Mouse (Mus musculus): ENCODE measurements around the gene Slc15a5.

Gene Slc15a5

DNA sequence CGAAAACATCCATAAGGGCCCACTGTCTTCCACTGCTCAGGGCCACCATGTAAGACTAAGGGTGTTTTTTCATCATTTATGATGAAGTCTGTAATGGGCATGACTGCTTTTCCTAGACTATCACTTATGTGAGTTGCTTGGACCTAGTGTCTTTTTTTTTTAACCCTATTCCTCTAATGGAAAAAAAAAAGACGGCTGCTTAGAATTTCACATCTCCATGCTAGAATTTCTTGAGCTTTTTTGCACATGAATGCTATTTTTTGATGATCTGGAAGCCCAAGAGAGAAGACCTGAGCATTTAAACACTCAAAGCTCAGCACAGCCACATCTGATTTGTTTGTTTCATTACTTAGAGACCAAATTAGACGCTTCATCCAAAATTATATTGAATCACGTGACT lies at the start of gene Slc15a5:
Gene Slc15a5 (minus strand): TSS at position 101 of the 400 bp plus-strand sequence.
- whole genome bisulfite sequencing, result 88% methylated on average over 4 of the region's 4 CpGs

DNA sequence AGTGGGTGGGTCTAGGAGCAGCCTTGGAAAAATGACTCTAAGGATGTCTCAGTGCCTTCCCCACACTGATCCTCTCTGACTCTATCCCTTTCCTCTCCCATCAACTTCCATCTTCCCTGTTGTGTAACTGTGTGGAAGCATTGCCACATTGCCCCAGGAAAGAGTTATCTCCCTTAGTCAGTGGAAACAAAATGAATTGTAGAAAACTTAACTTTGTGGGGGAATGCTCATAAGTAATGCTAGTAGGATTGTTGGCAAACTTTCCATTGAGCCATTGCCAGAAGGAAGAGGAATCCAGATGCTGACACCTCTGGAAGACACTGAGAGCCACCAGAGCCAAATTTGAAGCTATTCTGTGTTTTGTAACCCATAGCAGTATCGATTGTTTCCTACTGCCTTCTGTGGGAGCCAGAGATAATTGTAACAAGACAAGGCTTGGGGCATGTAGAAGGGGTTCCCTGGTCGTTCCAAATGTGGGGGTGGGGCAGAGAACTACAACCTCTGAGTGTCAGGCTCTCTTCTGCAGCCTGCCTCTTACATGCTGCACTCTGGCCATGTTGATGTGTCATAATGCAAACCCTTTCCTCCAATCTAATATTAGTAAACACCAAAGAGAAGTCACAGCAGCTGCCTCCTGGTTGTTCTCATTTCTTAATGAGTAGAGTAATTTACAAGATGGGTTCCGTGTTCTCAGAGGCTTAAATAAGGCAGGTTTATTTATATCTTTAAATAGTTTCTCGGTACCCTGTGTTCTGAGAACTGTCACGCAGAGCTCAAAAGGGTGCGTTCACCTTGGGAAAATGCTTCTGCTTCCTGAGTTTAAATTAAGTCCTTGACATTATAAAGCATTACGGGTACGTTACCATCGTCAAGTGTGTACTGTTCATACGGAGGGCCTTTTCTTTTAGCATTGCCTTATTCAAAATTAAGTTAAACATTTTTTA lies 48.9 kb upstream of the Slc15a5 start:
- 60% methylated on average over 10 of the region's 10 CpGs for WGBS

DNA sequence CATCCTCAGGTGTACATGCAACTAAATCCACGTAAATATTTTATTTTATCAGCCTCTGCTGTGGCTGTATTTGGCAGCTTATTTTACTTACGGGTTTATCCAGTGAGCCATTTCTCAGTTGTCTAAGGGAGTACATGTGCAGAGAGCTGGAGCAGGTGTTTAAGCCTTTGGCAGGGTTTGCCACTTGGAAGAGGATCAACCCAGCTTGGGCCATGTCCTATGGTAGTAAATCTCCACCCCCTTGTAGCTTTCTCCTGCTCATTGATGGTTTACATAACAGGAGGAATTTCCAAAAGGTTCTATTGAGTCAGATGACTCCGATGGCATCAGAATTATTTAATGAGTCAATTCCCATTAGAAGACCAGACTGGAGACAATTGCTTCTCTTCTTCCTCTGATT lies 37.8 kb upstream of the Slc15a5 start:
- 57% methylated on average over 3 of the region's 3 CpGs for WGBS

GRCm38 (mm10) chr6:138102940-138103339 lies 23.2 kb upstream of the Slc15a5 start:
- 91% methylated on average over 7 of the region's 7 CpGs for WGBS

GRCm38 (mm10) chr6:138101843-138102242 lies 22.1 kb upstream of the Slc15a5 start:
- WGBS, result 94% methylated on average over 4 of the region's 4 CpGs

DNA sequence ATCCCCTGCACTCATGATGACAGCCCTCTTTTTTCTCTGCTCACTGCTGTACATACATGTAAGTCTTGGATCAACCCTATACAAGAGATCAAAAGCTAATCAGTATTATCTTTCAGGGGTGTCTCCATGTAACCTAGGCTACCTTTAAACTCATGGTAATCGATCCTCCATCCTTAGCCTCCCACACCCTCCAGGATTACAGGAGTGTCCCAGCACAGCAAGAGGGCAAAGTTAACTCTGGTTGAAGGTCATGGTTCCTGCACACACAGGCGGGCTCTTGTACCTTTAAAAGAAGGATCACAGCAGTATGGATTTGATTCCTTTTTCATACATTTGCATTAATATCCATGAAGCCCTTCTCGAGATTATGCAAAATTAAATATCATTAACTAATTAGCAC lies 19.9 kb upstream of the Slc15a5 start:
- 80% methylated on average over 3 of the region's 3 CpGs for WGBS

DNA sequence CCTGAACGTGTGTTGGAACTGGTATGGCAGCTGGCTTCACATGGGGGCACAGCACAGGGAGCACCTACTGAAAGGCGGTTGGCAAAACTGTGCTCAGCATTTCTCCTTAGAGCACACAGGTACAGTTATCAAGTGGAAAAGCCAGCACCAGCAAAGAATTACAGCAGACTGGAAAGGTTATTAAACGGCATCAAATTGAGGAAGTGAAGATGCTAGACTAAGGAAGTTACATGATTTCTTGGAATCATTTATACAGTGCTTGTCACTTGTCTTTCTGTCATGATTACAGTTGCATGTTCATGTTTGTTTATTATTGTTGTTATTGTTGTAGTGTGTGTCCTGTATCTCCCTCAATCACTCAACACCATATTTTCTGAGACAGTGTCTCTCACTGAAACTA lies 15.3 kb upstream of the Slc15a5 start:
- WGBS, result 85% methylated on average over 3 of the region's 3 CpGs

GRCm38 (mm10) chr6:138092432-138092831 lies 12.7 kb upstream of the Slc15a5 start:
- WGBS, result 76% methylated on average over 7 of the region's 7 CpGs

DNA sequence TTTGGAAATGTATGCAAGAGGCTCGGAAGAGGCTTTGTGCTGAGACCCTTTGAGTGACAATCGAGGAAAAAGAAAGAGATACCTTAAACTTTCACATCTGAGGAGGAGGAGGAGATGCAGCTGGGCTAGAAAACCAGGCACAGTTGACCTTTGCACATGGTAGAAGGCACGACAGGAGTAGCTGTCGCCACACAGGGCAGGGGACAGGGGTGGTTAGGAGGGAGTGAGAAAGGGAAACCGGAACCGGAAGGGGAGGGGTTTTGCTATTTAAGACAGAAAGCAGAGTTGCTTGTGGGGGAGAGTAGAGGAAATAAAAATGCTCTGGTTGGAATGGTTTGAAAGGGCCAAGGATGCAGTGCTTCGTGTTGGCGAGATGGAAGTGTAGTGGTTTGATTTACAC lies 9.4 kb upstream of the Slc15a5 start:
- WGBS, result 86% methylated on average over 8 of the region's 8 CpGs

DNA sequence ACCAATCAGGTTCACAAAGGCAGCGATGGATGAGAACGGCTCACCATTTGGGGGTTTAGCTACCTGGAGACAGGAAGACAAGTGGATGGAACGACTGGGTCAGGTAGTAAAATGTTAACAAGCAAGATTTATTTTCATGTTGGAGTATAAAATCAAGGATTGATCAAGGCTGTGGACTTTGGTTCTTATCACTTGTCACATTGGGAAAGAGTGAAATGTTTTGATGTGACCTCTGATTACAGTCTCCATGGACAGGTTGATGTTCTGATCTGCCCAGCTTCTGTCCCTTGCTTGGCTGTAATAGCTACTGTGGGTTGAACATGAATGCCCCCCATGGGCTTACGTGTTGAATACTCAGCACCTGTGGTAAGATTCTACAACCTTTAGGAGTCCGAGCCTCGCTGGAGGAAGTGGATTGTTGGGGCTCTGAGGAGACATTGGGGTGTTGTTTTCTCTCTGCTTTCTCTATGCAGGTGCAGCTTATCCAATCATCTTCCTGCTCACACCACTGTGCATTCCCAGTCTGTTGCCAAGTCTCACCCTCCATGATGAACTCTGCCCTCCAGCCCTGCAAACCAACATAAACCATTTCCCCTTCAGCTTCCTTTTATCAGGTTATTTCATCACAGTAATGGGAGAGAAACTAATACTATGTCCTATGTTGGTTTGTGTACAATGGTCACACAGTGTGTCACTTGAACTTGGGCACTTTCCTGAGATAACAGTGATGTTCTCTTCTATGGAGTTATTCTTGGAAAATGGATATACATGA lies 1.2 kb upstream of the Slc15a5 start:
- 96% methylated on average over 6 of the region's 6 CpGs for WGBS

DNA sequence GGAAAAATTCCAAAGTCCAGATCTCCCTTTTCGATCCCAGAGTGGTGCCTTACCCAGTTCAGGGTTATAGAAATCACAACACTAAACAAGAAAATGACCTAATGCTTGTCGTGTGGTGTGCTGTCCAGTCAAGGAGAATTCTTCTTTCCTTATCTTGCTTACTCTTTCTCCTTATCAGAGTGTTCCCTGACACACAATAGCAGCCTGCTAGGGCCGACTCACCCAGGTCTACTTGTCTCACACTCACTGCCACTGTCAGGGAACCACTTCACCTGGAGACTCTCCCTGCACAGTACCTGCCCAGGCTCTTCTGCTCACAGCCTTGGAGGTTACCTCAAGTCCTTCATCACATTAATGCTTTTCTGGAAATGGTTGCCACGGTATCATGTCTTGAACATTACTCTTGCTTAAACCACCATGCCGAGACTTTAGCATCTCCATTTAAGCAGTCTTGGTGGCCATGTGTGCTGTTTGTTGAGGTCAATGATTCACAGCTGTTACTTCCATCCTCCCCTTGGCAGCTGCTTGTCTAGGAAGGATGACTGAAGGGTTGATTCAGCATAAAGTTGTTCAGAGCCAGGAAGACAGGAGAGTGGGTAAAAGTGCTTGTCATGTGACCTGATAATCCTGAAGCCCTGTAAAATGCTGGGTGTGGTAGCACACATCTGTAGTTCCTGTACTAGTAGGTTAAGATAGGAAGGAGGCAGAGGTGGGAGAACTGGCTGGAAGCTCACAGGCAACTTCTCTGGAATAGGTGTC lies 1.9 kb downstream of the Slc15a5 start:
- 83% methylated on average over 5 of the region's 5 CpGs for WGBS

DNA sequence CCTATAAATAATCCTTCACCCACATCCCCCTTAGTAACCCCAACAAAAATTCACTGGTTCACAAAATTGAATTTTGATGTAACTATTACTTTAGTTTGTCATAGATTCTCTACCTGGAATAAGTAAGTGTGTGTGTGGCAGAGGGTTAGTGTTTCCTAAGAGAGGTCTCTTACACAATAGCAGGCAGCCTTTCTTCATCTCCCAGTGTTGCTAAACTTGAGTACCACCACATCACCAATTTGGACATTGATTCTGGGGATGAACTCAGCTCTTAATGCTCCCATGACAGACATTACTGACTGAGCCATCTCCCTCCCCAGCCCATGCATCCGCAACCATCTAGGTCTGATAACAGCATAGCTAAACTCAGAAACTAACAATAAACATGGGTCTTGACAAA lies 4.0 kb downstream of the Slc15a5 start:
- 100% methylated on average over 1 of the region's 1 CpGs for WGBS

DNA sequence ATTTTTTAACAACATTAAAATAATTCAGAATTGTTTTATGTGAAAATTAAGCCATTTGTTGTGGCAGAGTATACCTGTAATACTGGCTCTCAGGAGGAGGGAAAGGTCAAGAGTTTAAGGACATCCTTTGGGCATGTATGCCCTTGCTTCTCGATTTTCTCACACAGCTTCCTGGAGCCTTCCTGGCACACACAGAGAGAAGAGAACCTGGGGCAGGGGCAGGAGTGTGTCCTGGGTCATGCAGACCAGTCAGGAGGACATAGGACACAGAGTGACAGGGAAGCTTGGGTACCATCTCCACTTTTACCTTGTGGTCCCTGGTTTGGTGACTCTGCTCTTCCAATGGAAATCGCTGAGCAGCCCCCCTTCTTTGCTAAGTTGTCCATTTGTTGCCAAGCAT lies 6.2 kb downstream of the Slc15a5 start:
- 88% methylated on average over 2 of the region's 2 CpGs for WGBS

DNA sequence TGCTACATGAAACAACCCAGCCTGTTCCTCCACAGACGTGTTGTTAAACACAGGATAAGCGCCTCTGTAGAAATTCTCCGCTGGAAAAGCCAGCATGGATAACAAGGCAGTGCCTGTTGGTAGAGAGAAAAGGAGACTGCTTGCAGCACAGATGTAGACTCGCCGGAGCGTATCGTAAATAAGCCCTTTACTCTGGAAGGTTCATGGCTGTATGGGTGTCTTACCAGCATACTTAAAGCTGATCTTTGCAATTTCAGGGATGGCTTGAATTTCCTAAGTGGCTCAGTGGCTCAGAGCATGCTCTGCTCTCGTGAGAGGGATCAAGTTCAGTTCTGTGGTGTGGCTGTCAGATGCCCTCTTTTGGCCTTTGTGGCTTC lies 6.8 kb downstream of the Slc15a5 start:
- 74% methylated on average over 8 of the region's 8 CpGs for WGBS

GRCm38 (mm10) chr6:138072110-138072962 lies 7.4 kb downstream of the Slc15a5 start:
- 78% methylated on average over 5 of the region's 5 CpGs for WGBS

DNA sequence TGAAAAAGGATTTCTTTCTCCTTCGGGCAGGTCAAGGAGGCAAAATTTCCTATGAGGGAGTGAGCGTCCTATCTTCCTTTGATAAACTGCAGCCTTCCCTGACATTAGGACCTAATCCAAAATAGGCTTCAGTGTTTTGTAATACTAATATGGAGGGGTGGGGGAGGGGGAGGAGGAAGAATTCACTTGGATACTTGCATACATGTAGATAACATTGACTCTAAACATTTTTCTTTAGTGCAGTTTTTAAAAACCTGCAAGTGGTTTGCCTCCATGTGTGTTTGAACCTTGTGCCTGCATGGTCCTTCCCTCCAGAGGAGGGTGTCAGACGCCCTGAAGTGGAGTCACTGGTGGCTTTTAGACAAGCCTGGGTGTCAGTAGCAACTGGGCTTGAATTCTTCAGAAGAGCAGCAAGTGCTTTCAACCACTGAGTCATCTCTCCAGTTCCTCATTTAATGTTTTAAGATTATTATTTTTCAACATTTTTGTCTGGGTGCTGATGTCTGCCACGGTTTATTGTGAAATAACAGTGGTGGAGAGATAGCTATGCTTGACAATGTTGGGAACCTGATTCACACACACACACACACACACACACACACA lies 8.1 kb downstream of the Slc15a5 start:
- 65% methylated on average over 4 of the region's 4 CpGs for WGBS

DNA sequence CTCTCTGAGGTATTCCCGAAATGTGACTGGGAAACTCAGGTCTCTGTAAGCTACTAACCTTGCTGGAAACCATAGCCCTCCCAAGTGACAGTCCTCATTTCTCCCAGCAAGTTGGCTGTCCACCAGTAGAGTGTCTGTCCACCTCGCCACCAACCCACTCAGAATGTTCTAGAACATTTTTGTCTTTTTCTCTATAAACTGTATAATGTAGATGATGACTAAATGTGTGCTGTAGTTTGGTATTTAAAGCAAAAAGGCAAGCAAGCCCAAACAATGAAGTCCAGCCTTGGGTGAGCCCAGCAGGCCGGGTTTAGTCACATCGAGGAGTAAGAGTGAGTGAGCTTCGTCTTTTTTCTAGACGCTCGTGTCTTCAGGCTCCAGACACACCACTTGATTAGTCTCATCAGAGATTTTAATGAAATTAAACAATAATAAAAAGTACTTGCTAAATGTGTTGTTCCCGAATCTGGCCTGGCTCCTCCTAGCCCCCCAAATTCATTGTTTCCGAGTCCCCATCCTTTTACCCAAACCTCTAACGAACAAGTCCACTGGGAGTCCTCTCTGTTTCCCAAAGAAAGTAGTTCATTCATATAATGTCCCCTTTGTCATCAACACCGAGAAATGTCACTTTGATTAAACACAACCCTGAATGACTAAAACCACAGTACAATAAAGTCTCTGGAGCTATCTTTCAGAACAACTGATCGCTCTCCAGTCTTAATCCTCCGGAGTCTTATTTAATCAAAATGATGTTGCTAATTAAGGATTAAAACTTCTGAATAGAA lies 8.8 kb downstream of the Slc15a5 start:
- 63% methylated on average over 13 of the region's 13 CpGs for WGBS

GRCm38 (mm10) chr6:138069921-138070320 lies 9.8 kb downstream of the Slc15a5 start:
- 66% methylated on average over 10 of the region's 10 CpGs for WGBS

GRCm38 (mm10) chr6:138055572-138055971 lies 24.1 kb downstream of the Slc15a5 start:
- 48% methylated on average over 15 of the region's 15 CpGs for WGBS

- 92% methylated on average over 12 of the region's 12 CpGs for WGBS
Measured at GRCm38 (mm10) chr6:138054956-138055355, 24.8 kb downstream of the Slc15a5 start.

Measured in cerebral cortex, adult 2 months (tissue).